Mouse (Mus musculus): ENCODE measurements at regions not wholly inside any gene's neighbourhood (a gene's known extent, or its start where the extent isn't known, plus 50 kb on each side); places are given as distances from the start of the nearest gene placed in this dataset.

DNA sequence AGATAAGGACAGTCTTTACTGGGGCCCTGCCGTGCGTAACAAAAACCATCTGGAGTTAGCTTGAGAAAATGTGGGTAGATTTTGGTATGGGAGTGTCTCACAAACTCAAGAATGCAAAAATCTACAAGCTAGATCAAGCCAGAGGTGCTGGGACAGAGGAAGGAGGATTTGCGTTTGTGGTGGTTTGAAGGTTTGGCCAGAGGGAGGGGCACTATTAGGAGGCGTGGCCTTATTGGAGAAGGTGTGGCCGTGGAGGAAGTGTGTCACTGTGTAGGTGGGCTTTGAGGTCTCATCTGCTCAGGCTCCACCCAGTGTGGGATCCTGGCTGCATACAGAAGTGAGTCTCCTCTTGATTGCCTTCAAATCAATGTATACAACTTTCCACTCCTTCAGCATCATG lies 169.6 kb upstream of the Foxn2 start:
- TF ChIP-seq CTCF (IDR thresholded peaks at IDR 0.05; ENCODE audit: insufficient read depth, low read depth, low read length) (no peak), POLR2A (IDR thresholded peaks at IDR 0.05; ENCODE audit: insufficient read depth, low read depth, low read length) (no peak)

Measured in olfactory bulb, adult 2 months (tissue).